Mouse (Mus musculus) embryonic fibroblast, embryonic 13.5 days (primary cell): ENCODE measurements at regions not wholly inside any gene's neighbourhood (a gene's known extent, or its start where the extent isn't known, plus 50 kb on each side); places are given as distances from the start of the nearest gene placed in this dataset.

Experiments used
- CTCF ChIP-seq: IDR thresholded peaks from 2 replicates; pipeline ENCODE4 v1.5.1; 2011; ENCODE audit warnings: mild to moderate bottlenecking, control low read depth, low read length, moderate library complexity, borderline replicate concordance; ENCODE audit not compliant: insufficient read depth
- POLR2A ChIP-seq: IDR thresholded peaks from 2 replicates; pipeline ENCODE4 v1.6.1; 2011; ENCODE audit warnings: low read depth, mild to moderate bottlenecking, control low read depth, low read length, moderate library complexity

DNA sequence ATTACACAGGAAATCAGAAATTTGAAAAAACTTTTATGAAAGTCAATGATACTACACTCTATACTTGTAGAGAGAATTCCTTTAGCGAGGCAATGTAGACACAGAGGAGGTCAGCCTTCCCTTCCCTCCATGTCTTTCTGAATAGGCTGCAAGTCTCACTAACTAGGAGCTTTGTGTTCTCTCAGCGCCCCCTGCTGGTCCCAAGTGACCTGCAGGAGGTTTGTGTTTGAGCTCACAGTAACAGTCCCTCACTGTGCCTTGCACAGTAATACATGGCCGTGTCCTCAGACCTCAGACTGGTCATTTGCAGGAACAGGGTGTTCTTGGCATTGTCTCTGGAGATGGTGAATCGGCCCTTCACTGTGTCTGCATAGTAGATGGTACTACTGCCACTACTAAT is 315.2 kb downstream of the Adam6a start:
- TF ChIP-seq CTCF, result no peak
- TF ChIP-seq POLR2A, result no peak
